Mouse (Mus musculus): Measurements from ENCODE around the gene Gm20741. TPM values are rescaled to one million over a fixed set of nuclear protein-coding genes. Genes with fewer than 3 reads are reported as not detected.

Gene Gm20741
- polyA plus RNA-seq (2016; fragmentation: Nextera tagmentation; extraction: Ambion mirVana) = not detected in 2 replicates

DNA sequence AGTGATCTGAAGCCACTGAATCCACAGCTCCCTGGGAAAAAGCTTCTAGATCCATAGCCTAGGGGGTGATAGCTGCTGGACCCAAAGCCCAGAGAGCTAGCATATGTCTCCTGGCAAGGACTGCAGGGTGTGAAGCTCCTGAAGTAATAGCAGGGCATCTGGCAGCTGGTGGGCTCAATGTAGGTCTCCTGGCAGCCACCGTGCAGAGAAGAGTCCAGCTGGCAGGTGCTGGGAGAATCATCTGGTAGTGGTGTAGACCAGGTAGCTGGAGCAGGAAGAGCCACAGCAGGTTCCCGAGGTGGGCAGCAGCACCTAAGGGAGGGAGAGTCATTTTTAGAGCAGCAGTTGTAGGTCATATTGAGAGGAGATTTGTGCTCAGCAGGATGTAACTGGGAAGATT is at the start of gene Gm20741:
Gene Gm20741 (minus strand): TSS at position 394 of the 400 bp plus-strand sequence.
- no peaks in the 10 kb centered on the region for H3K4me1 ChIP-seq
- H3K4me3 ChIP-seq = no peak within 1 kb of the TSS
- H3K27me3 ChIP-seq (ENCODE audit: poor library complexity, severe bottlenecking) = no peaks in the 10 kb centered on the region
- H3K27ac ChIP-seq = no peak within 1 kb of the TSS
- no peaks in the 10 kb centered on the region for H3K9me3 ChIP-seq
- no peak for DNase-seq (ENCODE audit: extremely low spot score, low spot score)
- 81% methylated on average over 2 of the region's 2 CpGs for WGBS
- no peaks in the 10 kb centered on the region for H3K36me3 ChIP-seq (replicated peaks)

DNA sequence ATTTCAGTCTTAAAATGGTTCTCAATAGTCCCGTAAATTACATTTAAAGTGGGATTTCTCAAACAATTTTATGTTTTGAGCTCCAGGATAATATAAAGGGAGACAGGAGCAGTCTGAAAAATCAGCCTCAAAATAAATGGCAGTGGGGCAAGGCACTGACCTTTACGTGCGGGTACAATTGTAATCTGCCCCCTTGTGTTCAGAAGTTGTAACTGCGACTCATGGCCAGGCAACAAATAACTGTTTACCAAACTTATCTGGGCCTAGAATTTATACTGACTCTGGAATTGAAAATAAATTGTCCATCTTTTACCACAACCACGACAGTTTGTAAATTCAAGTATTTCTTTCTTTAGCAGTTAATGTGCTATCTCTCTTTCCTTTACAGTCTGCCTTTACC is 39.4 kb upstream of the Gm20741 start:
- Histone ChIP-seq H3K27me3 (ENCODE audit: poor library complexity, severe bottlenecking) (no peaks in the 10 kb centered on the region), H3K4me3 (no peak overlapping the region), H3K4me1 (no peaks in the 10 kb centered on the region), H3K27ac (no peak overlapping the region), H3K36me3 (replicated peaks) (no peaks in the 10 kb centered on the region), H3K9me3 (no peaks in the 10 kb centered on the region)
- 16% methylated on average over 5 of the region's 5 CpGs for whole genome bisulfite sequencing
- no peak for DNase-seq (ENCODE audit: extremely low spot score, low spot score)

DNA sequence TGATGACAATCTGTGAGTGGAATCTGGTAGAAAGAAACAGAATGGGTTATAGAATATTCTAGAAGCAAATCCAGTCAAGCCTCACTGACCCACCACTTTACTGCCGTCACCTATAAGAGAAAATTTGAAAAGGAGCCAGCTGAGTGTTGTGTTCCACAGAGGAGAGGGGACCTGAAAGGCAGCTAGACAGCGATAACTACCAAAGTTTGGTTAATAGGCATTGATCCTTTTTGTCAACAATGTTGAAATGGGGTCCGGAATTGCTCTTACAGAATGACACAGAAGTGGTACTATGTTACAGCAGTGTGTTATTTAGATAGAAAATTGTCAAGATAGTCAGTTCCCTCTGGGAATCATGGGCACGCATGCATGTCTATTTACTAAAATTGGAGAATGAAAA is 36.5 kb upstream of the Gm20741 start:
- H3K4me3 ChIP-seq = no peak overlapping the region
- DNase-seq (ENCODE audit: extremely low spot score, low spot score) = no peak
- WGBS = 87% methylated on average over 4 of the region's 4 CpGs

DNA sequence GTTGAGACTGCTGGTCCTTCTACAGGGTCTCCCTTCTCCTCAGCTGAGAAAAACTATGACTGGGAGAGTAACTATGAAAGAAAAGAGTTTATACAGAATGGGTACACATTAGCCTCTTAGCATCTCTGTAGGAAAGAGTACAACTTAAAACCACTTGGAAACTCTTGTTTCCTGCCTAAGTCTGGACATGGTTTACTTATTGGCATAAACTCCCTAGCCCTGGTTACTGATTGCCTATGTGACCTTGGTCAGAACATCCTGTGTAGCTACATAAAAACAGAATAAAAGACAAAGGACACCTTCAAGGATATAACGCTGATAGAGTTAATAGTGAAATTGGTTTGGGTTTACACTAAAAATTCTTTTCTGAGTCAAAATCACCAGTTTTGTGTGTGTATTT is 35.3 kb upstream of the Gm20741 start:
- H3K27ac ChIP-seq = no peak overlapping the region
- H3K4me1 ChIP-seq = no peaks in the 10 kb centered on the region
- H3K36me3 ChIP-seq (replicated peaks) = no peaks in the 10 kb centered on the region
- H3K27me3 ChIP-seq (ENCODE audit: poor library complexity, severe bottlenecking) = no peaks in the 10 kb centered on the region
- 93% methylated on average over 1 of the region's 1 CpGs for WGBS
- no peaks in the 10 kb centered on the region for H3K9me3 ChIP-seq
- H3K4me3 ChIP-seq = no peak overlapping the region
- no peak for DNase-seq (ENCODE audit: extremely low spot score, low spot score)

More for the DNA sequence above, 36.5 kb upstream of the Gm20741 start:
- Histone ChIP-seq H3K36me3 (replicated peaks) (no peaks in the 10 kb centered on the region), H3K9me3 (no peaks in the 10 kb centered on the region), H3K4me1 (no peaks in the 10 kb centered on the region), H3K27me3 (ENCODE audit: poor library complexity, severe bottlenecking) (no peaks in the 10 kb centered on the region), H3K27ac (no peak overlapping the region)

DNA sequence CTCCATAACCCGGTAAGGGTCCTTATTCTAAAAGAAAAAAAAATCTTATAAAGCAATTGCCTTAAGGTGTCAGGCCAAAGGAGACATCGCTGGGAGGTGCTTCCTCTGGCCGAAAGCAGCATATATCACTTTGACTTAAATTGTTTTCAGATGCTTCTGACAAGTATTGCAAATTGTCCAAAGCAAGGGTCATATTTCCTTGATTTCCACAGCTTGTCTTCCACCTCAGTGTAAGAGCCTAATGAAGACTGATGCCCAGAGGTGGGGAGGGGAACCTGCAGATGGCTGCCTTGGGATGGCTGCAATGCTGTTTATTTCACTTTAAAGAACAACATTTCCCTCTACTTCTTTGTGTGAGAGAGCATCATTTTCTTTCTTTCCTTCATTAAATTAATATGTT is 15.0 kb upstream of the Gm20741 start:
- 62% methylated on average over 3 of the region's 3 CpGs for WGBS
- DNase-seq (ENCODE audit: extremely low spot score, low spot score) = no peak
- H3K4me1 ChIP-seq = no peaks in the 10 kb centered on the region

DNA sequence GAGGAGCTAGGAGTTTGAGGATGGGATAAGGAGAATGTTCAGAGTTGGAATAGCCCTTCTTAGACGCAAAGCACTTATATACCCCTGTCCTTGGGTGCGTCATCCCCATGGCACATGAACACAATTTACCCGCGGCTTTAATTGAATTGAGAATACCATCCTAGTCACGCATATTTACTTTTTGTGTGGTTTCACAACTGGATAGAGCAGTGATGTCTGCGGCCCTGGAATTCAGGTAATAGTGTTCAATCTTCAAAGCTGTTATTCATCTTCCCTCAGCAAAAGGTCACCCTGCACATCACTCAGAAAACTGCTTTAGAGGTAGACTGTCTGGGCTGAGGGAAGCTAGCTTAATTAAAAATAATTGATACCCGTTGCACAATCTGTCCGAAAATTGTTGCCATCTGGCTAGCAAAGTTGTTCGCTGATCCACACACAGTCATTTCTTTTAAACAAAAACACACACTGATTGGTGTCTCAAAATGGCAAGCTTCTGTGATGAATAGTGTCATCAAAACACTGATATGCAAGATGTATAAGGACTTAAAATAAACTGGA is 14.2 kb upstream of the Gm20741 start, which contains the start of gene Krtap14:
Gene Krtap14 (minus strand): TSS at position 51 of the 558 bp plus-strand sequence.
- Histone ChIP-seq H3K4me1 (no peaks in the 10 kb centered on the region), H3K27me3 (ENCODE audit: poor library complexity, severe bottlenecking) (no peaks in the 10 kb centered on the region), H3K9me3 (no peaks in the 10 kb centered on the region), H3K4me3 (no peak within 1 kb of the TSS), H3K36me3 (replicated peaks) (no peaks in the 10 kb centered on the region), H3K27ac (no peak within 1 kb of the TSS)
- no peak for DNase-seq (ENCODE audit: extremely low spot score, low spot score)
- WGBS = 65% methylated on average over 9 of the region's 9 CpGs

More for the DNA sequence above, 15.0 kb upstream of the Gm20741 start:
- H3K27me3 ChIP-seq (ENCODE audit: poor library complexity, severe bottlenecking) = no peaks in the 10 kb centered on the region
- no peaks in the 10 kb centered on the region for H3K36me3 ChIP-seq (replicated peaks)
- H3K4me3 ChIP-seq = no peak overlapping the region
- no peak overlapping the region for H3K27ac ChIP-seq
- no peaks in the 10 kb centered on the region for H3K9me3 ChIP-seq

DNA sequence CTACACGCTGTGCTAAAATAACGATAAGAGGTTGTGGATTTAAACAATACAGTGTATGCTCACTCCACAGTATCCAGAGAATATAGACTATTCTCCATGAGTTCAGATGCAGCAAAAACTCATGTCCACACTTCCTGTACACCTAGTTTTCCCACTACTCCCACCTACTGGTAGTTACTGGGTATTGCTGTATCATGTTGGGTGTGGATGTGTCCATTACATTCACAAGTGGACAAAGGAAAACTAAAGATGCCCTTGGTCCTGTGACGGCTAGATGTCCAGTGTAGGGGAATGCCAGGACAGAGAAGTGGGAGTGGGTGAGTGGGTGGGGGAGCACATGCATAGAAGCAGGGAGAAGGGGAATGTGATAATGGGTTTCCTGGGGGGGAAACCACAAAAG is 11.7 kb upstream of the Gm20741 start:
- Histone ChIP-seq H3K4me1 (no peaks in the 10 kb centered on the region), H3K36me3 (replicated peaks) (no peaks in the 10 kb centered on the region), H3K27me3 (ENCODE audit: poor library complexity, severe bottlenecking) (no peaks in the 10 kb centered on the region), H3K4me3 (no peak overlapping the region), H3K9me3 (no peaks in the 10 kb centered on the region), H3K27ac (no peak overlapping the region)
- WGBS = 81% methylated on average over 3 of the region's 3 CpGs
- DNase-seq (ENCODE audit: extremely low spot score, low spot score) = no peak

DNA sequence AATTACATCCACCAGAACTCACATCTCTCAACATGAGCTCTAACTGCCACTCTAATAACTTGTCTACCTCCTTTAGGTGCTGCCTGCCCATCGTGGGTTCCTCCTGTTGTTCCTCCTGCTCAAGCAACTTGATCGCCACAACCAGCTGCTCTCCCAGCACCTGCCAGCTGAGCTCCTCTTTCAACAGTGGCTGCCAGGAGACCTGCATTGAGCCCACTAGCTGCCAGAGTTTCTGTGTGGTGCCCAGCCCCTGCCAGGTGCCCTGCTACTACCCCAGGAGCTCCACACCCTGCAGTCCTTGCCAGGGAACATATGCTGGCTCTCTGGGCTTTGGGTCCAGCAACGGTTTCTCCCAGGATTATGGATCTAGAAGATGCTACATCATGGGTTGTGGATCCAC is 8.0 kb upstream of the Gm20741 start, which contains the start of gene Krtap15:
Gene Krtap15 (plus strand): TSS at position 150 of the 400 bp plus-strand sequence.
- no peak for DNase-seq (ENCODE audit: extremely low spot score, low spot score)
- Histone ChIP-seq H3K27me3 (ENCODE audit: poor library complexity, severe bottlenecking) (no peaks in the 10 kb centered on the region), H3K27ac (no peak within 1 kb of the TSS), H3K4me1 (no peaks in the 10 kb centered on the region), H3K4me3 (no peak within 1 kb of the TSS), H3K36me3 (replicated peaks) (no peaks in the 10 kb centered on the region), H3K9me3 (no peaks in the 10 kb centered on the region)
- WGBS = 88% methylated on average over 3 of the region's 3 CpGs

DNA sequence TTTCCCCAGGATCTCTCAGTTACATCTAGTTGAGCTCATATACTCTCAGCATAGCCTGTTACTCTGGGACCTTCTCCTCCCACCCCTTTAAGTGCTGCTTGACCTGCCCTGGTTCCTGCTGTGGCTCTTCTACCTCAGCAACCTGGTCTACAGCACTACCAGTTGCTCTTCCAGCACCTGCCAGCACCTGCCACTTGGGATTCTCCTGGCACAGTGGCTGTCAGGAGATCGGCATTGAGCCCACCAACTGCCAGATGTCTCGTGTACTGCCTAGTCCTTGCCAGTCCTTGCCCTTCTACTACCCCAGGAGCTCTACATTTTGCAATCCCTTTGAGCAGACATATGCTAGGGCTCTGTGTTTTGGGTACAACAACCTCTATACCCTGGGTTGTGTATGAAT is 25.2 kb downstream of the Gm20741 start:
- WGBS = 91% methylated on average over 2 of the region's 2 CpGs
- H3K4me1 ChIP-seq = no peaks in the 10 kb centered on the region
- H3K27ac ChIP-seq = no peak overlapping the region
- H3K27me3 ChIP-seq (ENCODE audit: poor library complexity, severe bottlenecking) = no peaks in the 10 kb centered on the region
- H3K4me3 ChIP-seq = no peak overlapping the region
- H3K9me3 ChIP-seq = no peaks in the 10 kb centered on the region
- DNase-seq (ENCODE audit: extremely low spot score, low spot score) = no peak
- no peaks in the 10 kb centered on the region for H3K36me3 ChIP-seq (replicated peaks)

DNA sequence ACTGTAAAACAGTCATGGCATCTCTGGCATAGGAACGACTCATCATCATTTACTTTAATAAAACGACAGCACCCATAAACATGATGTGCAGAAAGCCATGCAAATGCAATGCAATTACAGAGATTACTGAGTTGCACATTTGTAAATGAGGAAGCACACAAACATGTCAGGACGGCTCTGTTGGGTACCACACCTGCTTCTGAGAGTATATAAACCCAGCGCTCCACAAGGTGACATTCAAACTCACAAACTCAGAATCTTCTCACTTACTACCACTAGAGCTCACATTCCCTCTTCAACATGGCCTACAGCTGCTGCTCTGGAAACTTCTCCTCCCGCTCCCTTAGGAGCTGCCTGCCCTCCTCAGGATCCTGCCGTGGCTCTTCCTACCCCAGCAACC is 34.4 kb downstream of the Gm20741 start, which contains the start of gene Gm5965:
Gene Gm5965 (plus strand): TSS at position 301 of the 400 bp plus-strand sequence.
- Histone ChIP-seq H3K36me3 (replicated peaks) (no peaks in the 10 kb centered on the region), H3K4me3 (no peak within 1 kb of the TSS), H3K4me1 (no peaks in the 10 kb centered on the region), H3K27me3 (ENCODE audit: poor library complexity, severe bottlenecking) (no peaks in the 10 kb centered on the region), H3K9me3 (no peaks in the 10 kb centered on the region), H3K27ac (no peak within 1 kb of the TSS)
- DNase-seq (ENCODE audit: extremely low spot score, low spot score) = no peak
- 85% methylated on average over 6 of the region's 6 CpGs for WGBS

DNA sequence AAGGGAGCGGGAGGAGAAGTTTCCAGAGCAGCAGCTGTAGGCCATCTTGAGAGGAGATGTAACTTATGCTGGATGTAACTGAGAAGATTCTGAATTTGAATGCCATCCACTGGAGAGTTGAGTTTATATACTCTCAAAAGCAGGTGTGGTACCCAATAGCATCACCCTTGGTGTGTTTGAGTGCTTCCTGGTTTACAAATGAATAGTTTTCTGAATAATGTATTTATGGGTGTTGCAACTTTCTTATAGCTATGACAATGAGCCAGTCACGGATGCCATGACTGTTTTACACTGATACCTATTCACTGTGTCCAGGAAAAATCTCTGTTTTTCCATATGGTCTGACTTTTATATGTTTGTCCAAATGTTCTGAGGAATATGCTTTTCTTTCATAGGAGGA is 37.9 kb downstream of the Gm20741 start, which contains the start of gene 2310057N15Rik:
Gene 2310057N15Rik (minus strand): TSS at position 101 of the 400 bp plus-strand sequence.
- Histone ChIP-seq H3K9me3 (no peaks in the 10 kb centered on the region), H3K27ac (no peak within 1 kb of the TSS), H3K4me3 (no peak within 1 kb of the TSS), H3K4me1 (no peaks in the 10 kb centered on the region), H3K36me3 (replicated peaks) (no peaks in the 10 kb centered on the region), H3K27me3 (ENCODE audit: poor library complexity, severe bottlenecking) (no peaks in the 10 kb centered on the region)
- WGBS = 94% methylated on average over 2 of the region's 2 CpGs
- no peak for DNase-seq (ENCODE audit: extremely low spot score, low spot score)
